Mouse (Mus musculus): Measurements from ENCODE around the gene Trappc12. TPM values are rescaled to one million over a fixed set of nuclear protein-coding genes. Genes with fewer than 3 reads are reported as not detected.

The Trappc12 gene
- polyA plus RNA-seq, 1 experiment: 31.4 TPM

DNA sequence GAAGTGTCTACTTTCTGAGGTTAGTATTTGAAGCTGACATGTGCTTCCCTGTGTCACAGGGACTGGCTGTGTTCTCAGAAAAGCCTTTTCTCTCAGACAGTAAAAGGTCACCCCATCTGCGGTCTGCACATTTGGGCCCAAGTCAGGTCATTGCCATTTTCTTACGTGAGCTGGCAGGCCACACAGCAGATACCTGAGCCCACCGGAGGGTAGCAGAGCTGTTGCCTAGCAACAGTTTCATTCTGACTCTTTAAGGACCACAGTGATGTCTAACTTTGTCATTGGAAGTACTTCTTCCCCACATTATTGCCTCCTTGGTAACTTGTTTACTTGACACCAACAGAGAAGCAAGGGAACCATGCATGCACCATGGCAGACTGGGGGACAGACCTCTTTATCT lies 42.3 kb upstream of the Trappc12 start:
- Histone ChIP-seq H3K36me3 (ENCODE audit: control insufficient read depth, insufficient read depth) (no peaks in the 10 kb centered on the region), H3K4me2 (ENCODE audit: low read depth) (no peak overlapping the region), H3K79me2 (ENCODE audit: control insufficient read depth, insufficient read depth) (no peaks in the 10 kb centered on the region), H3K4me3 (no peak overlapping the region), H3K27me3 (ENCODE audit: control insufficient read depth, insufficient read depth, insufficient read length) (no peaks in the 10 kb centered on the region), H3ac (ENCODE audit: control insufficient read depth, insufficient read length) (no peak overlapping the region)
- no peak for TF ChIP-seq POLR2AphosphoS2 (IDR thresholded peaks at IDR 0.05; ENCODE audit: insufficient read length, low read depth)
- no peak for TF ChIP-seq TCF3 (IDR thresholded peaks at IDR 0.05; ENCODE audit: insufficient read length, low read depth)
- TF ChIP-seq MAX (IDR thresholded peaks at IDR 0.05; ENCODE audit: low read depth): no peak

DNA sequence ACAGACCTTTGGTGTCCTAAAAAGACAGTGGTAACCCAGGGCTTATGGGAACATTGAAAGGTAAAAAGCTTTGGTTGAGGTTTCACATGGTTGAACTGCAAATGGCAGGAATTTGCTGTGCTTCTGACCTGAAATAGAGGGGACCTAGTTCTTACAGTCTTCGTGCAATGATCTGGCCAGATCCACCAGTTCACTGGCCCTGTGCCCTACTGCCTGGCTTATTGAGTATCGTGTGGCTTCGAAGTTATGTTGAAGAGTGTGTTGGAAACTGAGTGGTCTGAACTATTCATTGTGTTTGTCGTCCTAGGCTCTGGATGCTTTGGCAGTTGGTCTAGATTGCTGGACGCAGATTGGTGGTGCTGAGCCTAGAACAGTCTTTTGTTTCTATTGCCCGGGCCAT lies 36.0 kb upstream of the Trappc12 start:
- TF ChIP-seq MYOD1 (IDR thresholded peaks at IDR 0.05; ENCODE audit: control insufficient read depth in 1 of 3, insufficient read length in 2 of 3, low read depth in 2 of 3) (no peak), TCF3 (IDR thresholded peaks at IDR 0.05; ENCODE audit: insufficient read length, low read depth) (no peak), MAX (IDR thresholded peaks at IDR 0.05; ENCODE audit: low read depth) (no peak), POLR2AphosphoS2 (IDR thresholded peaks at IDR 0.05; ENCODE audit: insufficient read length, low read depth) (no peak), POLR2A (IDR thresholded peaks at IDR 0.05; ENCODE audit: insufficient read length, low read depth) (no peak), REST (IDR thresholded peaks at IDR 0.05; ENCODE audit: insufficient read depth, insufficient read length) (no peak), E2F4 (IDR thresholded peaks at IDR 0.05; ENCODE audit: insufficient read depth) (no peak), MYOG (IDR thresholded peaks at IDR 0.05; ENCODE audit: control insufficient read depth in 1 of 3, insufficient read depth in 1 of 3, insufficient read length in 2 of 3, low read depth in 2 of 3) (no peak), CEBPB (IDR thresholded peaks at IDR 0.05; ENCODE audit: insufficient read depth, poor library complexity, severe bottlenecking) (no peak), SRF (IDR thresholded peaks at IDR 0.05; ENCODE audit: control insufficient read depth, insufficient read length, low read depth) (no peak), USF1 (IDR thresholded peaks at IDR 0.05; ENCODE audit: low read depth) (no peak), TCF12 (IDR thresholded peaks at IDR 0.05; ENCODE audit: insufficient read depth, poor library complexity, severe bottlenecking) (no peak)
- no peak overlapping the region for H3ac ChIP-seq (ENCODE audit: control insufficient read depth, insufficient read length)
- no peaks in the 10 kb centered on the region for H3K79me2 ChIP-seq (ENCODE audit: control insufficient read depth, insufficient read depth)
- H3K36me3 ChIP-seq (ENCODE audit: control insufficient read depth, insufficient read depth): no peaks in the 10 kb centered on the region
- no peak overlapping the region for H3K4me3 ChIP-seq
- no peak overlapping the region for H3K4me2 ChIP-seq (ENCODE audit: low read depth)
- no peaks in the 10 kb centered on the region for H3K27me3 ChIP-seq (ENCODE audit: control insufficient read depth, insufficient read depth, insufficient read length)

DNA sequence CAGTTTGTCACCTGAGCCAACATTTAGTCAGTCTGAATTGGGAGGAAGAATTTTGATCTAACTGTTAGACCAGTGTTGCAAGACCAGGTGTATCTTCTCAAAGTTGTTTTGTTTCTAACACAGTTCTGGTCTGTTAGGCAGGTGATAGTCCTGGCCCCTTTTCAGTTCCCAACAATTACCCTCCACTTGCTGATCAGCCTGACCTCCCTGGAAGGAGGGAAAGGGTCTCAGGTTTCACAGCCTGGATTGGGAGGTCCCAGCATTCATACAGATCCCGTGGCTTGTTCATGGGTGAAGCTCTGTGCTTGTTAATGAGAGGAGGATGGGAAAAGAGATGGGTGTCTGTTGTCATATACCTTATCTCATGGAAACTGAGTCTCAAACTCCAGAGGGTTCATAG lies 35.0 kb upstream of the Trappc12 start:
- no peak overlapping the region for H3ac ChIP-seq (ENCODE audit: control insufficient read depth, insufficient read length)
- no peak for TF ChIP-seq MYOD1 (IDR thresholded peaks at IDR 0.05; ENCODE audit: control insufficient read depth in 1 of 3, insufficient read length in 2 of 3, low read depth in 2 of 3)
- TF ChIP-seq SRF (IDR thresholded peaks at IDR 0.05; ENCODE audit: control insufficient read depth, insufficient read length, low read depth): no peak
- TF ChIP-seq MAX (IDR thresholded peaks at IDR 0.05; ENCODE audit: low read depth): no peak
- TF ChIP-seq CEBPB (IDR thresholded peaks at IDR 0.05; ENCODE audit: insufficient read depth, poor library complexity, severe bottlenecking): no peak
- no peak for TF ChIP-seq E2F4 (IDR thresholded peaks at IDR 0.05; ENCODE audit: insufficient read depth)
- TF ChIP-seq POLR2A (IDR thresholded peaks at IDR 0.05; ENCODE audit: insufficient read length, low read depth): no peak
- TF ChIP-seq TCF3 (IDR thresholded peaks at IDR 0.05; ENCODE audit: insufficient read length, low read depth): no peak
- TF ChIP-seq MYOG (IDR thresholded peaks at IDR 0.05; ENCODE audit: control insufficient read depth in 1 of 3, insufficient read depth in 1 of 3, insufficient read length in 2 of 3, low read depth in 2 of 3): no peak
- TF ChIP-seq REST (IDR thresholded peaks at IDR 0.05; ENCODE audit: insufficient read depth, insufficient read length): no peak
- H3K4me3 ChIP-seq: no peak overlapping the region
- H3K27me3 ChIP-seq (ENCODE audit: control insufficient read depth, insufficient read depth, insufficient read length): no peaks in the 10 kb centered on the region
- no peaks in the 10 kb centered on the region for H3K36me3 ChIP-seq (ENCODE audit: control insufficient read depth, insufficient read depth)
- H3K79me2 ChIP-seq (ENCODE audit: control insufficient read depth, insufficient read depth): no peaks in the 10 kb centered on the region
- no peak overlapping the region for H3K4me2 ChIP-seq (ENCODE audit: low read depth)

DNA sequence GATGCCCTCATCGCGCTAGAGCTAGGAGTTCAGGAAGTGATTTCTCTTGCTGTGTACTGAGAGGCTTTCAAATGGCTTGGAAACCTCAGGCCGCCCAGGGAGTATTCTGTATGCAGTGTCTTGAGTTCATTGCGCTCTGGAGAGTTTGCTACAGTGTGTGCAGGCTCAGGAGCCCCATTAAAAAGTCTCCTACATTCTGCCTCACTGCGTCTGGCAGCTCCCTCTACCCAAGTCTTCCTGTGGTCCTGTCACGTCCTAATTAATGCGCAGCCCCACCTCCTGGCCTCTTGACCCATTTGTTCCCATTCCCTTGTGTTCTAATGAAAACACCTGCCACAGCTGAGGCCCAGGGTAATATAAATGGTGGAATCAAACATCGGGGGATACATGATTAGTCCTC lies 34.6 kb upstream of the Trappc12 start:
- no peak for TF ChIP-seq USF1 (IDR thresholded peaks at IDR 0.05; ENCODE audit: low read depth)
- no peak for TF ChIP-seq MYOD1 (IDR thresholded peaks at IDR 0.05; ENCODE audit: control insufficient read depth in 1 of 3, insufficient read length in 2 of 3, low read depth in 2 of 3)
- no peak for TF ChIP-seq TCF12 (IDR thresholded peaks at IDR 0.05; ENCODE audit: insufficient read depth, poor library complexity, severe bottlenecking)
- no peak for TF ChIP-seq POLR2A (IDR thresholded peaks at IDR 0.05; ENCODE audit: insufficient read length, low read depth)
- no peak for TF ChIP-seq E2F4 (IDR thresholded peaks at IDR 0.05; ENCODE audit: insufficient read depth)
- TF ChIP-seq TCF3 (IDR thresholded peaks at IDR 0.05; ENCODE audit: insufficient read length, low read depth): no peak
- no peak for TF ChIP-seq CEBPB (IDR thresholded peaks at IDR 0.05; ENCODE audit: insufficient read depth, poor library complexity, severe bottlenecking)
- TF ChIP-seq REST (IDR thresholded peaks at IDR 0.05; ENCODE audit: insufficient read depth, insufficient read length): no peak
- no peaks in the 10 kb centered on the region for H3K36me3 ChIP-seq (ENCODE audit: control insufficient read depth, insufficient read depth)
- no peak overlapping the region for H3ac ChIP-seq (ENCODE audit: control insufficient read depth, insufficient read length)
- H3K4me3 ChIP-seq: no peak overlapping the region
- no peaks in the 10 kb centered on the region for H3K27me3 ChIP-seq (ENCODE audit: control insufficient read depth, insufficient read depth, insufficient read length)
- H3K79me2 ChIP-seq (ENCODE audit: control insufficient read depth, insufficient read depth): no peaks in the 10 kb centered on the region
- H3K4me2 ChIP-seq (ENCODE audit: low read depth): no peak overlapping the region

DNA sequence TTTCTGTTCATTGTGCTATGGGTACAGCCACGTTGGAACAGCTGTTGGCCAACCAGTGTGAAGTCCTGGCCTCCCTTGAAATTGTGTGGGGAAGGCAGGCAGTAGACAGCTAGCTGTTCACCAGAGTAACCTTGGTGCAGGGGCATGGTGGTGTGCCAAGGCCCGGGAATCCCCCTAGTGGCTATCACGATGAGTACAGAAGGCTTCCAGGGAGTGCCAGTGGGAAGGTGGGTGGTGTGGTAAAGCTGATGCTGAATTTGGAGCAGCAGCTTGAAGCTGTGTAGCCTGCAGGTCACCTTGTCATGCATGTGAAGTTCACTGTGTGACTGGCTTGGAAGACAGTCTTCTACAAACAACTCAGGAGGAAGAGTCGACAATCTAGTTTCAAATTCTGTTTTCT lies 34.1 kb upstream of the Trappc12 start:
- Histone ChIP-seq H3K27me3 (ENCODE audit: control insufficient read depth, insufficient read depth, insufficient read length) (no peaks in the 10 kb centered on the region), H3K36me3 (ENCODE audit: control insufficient read depth, insufficient read depth) (no peaks in the 10 kb centered on the region), H3K4me3 (no peak overlapping the region), H3K79me2 (ENCODE audit: control insufficient read depth, insufficient read depth) (no peaks in the 10 kb centered on the region), H3K4me2 (ENCODE audit: low read depth) (no peak overlapping the region), H3ac (ENCODE audit: control insufficient read depth, insufficient read length) (no peak overlapping the region)
- TF ChIP-seq POLR2A (IDR thresholded peaks at IDR 0.05; ENCODE audit: insufficient read length, low read depth) (no peak), E2F4 (IDR thresholded peaks at IDR 0.05; ENCODE audit: insufficient read depth) (no peak), MYOD1 (IDR thresholded peaks at IDR 0.05; ENCODE audit: control insufficient read depth in 1 of 3, insufficient read length in 2 of 3, low read depth in 2 of 3) (no peak), TCF12 (IDR thresholded peaks at IDR 0.05; ENCODE audit: insufficient read depth, poor library complexity, severe bottlenecking) (no peak), MAX (IDR thresholded peaks at IDR 0.05; ENCODE audit: low read depth) (no peak), CEBPB (IDR thresholded peaks at IDR 0.05; ENCODE audit: insufficient read depth, poor library complexity, severe bottlenecking) (no peak), REST (IDR thresholded peaks at IDR 0.05; ENCODE audit: insufficient read depth, insufficient read length) (no peak), MYOG (IDR thresholded peaks at IDR 0.05; ENCODE audit: control insufficient read depth in 1 of 3, insufficient read depth in 1 of 3, insufficient read length in 2 of 3, low read depth in 2 of 3) (no peak), POLR2AphosphoS2 (IDR thresholded peaks at IDR 0.05; ENCODE audit: insufficient read length, low read depth) (no peak), USF1 (IDR thresholded peaks at IDR 0.05; ENCODE audit: low read depth) (no peak), TCF3 (IDR thresholded peaks at IDR 0.05; ENCODE audit: insufficient read length, low read depth) (no peak), SRF (IDR thresholded peaks at IDR 0.05; ENCODE audit: control insufficient read depth, insufficient read length, low read depth) (no peak)
